Mouse (Mus musculus) midbrain, embryonic 14.5 days (tissue): ENCODE results near the gene Rcc1l. TPM values are rescaled to one million over a fixed set of nuclear protein-coding genes. Genes with fewer than 3 reads are reported as not detected.

ENCODE experiments used
- ATAC-seq: fragments of 200-750 bp; cut with Nextera tagmentation; 2 replicates; pipeline ENCODE4 v1.8.0; 2017; ENCODE audit warnings: moderate number of reproducible peaks, moderate library complexity; ENCODE audit not compliant: low FRiP score, low TSS enrichment
- DNase-seq: peaks from one replicate; pipeline ENCODE4 v3.0.0-alpha.2; 2015
- H3K27ac ChIP-seq: fragments of 300-500 bp; sonication (generic); replicated peaks from 2 replicates; pipeline ENCODE4 v1.5.1; 2014; ENCODE audit warnings: mild to moderate bottlenecking, low read depth, low read length, moderate library complexity
- H3K27me3 ChIP-seq: fragments of 300-500 bp; sonication (generic); 2 replicates; pipeline ENCODE4 v1.6.1; 2014; ENCODE audit warnings: low read length, control low read depth, mixed read lengths; ENCODE audit not compliant: control insufficient read depth, insufficient read depth
- H3K36me3 ChIP-seq: fragments of 300-500 bp; sonication (generic); 2 replicates; pipeline ENCODE4 v1.6.1; 2014; ENCODE audit warnings: low read length, control low read depth; ENCODE audit not compliant: control insufficient read depth, insufficient read depth
- H3K4me1 ChIP-seq: fragments of 300-500 bp; sonication (generic); 2 replicates; pipeline ENCODE4 v1.6.1; 2014; ENCODE audit warnings: mild to moderate bottlenecking, antibody characterized with exemption, low read length, control low read depth; ENCODE audit not compliant: control insufficient read depth, insufficient read depth
- H3K4me2 ChIP-seq: fragments of 300-500 bp; sonication (generic); 2 replicates; pipeline ENCODE4 v1.6.1; 2014; ENCODE audit warnings: mild to moderate bottlenecking, low read length, moderate library complexity
- H3K4me3 ChIP-seq: fragments of 300-500 bp; sonication (generic); replicated peaks from 2 replicates; pipeline ENCODE4 v1.5.1; 2014; ENCODE audit warnings: low read depth, low read length
- H3K9ac ChIP-seq: fragments of 300-500 bp; sonication (generic); replicated peaks from 2 replicates; pipeline ENCODE4 v1.6.1; 2014; ENCODE audit warnings: mild to moderate bottlenecking, low read length, moderate library complexity
- H3K9me3 ChIP-seq: fragments of 300-500 bp; sonication (generic); 2 replicates; pipeline ENCODE4 v1.6.1; 2016; ENCODE audit warnings: low read length, control low read depth, mixed read lengths; ENCODE audit not compliant: control insufficient read depth
- WGBS: fragments of 180-500 bp; shearing (Covaris S2); extraction: QIAGEN DNeasy Blood & Tissue Kit; methylation state at CpG from one replicate; pipeline ENCODE4 v1.1.7; 2014; 5-methylcytosine and 5-hydroxymethylcytosine counted together
- polyA plus RNA-seq: library from polyadenylated mRNA; unstranded; fragments of >200 nt; fragmentation: Nextera tagmentation; extraction: Ambion mirVana; gene quantifications from 2 replicates; pipeline ENCODE4 v1.2.1, GENCODE M21; 2014

Gene Rcc1l
- polyA plus RNA-seq, 1 experiment from 2014 or later: 16.2 TPM

DNA sequence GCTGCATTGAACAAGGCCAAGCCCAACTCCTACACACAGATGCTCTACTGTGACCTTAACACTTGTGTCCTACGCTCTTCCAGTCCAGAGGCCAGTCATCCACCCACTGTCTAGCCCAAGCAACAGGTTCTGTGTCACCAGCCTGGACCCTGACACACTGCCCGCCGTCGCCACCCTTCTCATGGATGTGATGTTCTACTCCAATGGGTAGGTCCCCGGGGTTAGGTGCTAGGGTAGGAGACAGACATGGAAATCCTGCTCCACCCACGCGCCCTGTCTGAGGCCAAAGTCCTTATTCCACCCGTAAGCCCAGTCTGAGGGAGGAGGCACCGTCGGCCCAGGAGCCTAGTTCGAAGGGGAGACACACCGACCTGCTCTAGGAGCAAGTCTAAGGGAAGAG lies 40.6 kb downstream of the Rcc1l start:
- no peak for ATAC-seq
- Histone ChIP-seq H3K9me3 (no peaks in the 10 kb centered on the region), H3K27me3 (no peaks in the 10 kb centered on the region), H3K9ac (no peak overlapping the region), H3K4me1 (peaks cover 11% of the 10 kb centered on the region), H3K36me3 (peaks cover 76% of the 10 kb centered on the region), H3K4me3 (no peak overlapping the region), H3K4me2 (no peak overlapping the region), H3K27ac (no peak overlapping the region)
- 97% methylated on average over 12 of the region's 12 CpGs for WGBS
- no peak for DNase-seq

GRCm38 (mm10) chr5:134131586-134131985 lies 45.0 kb downstream of the Rcc1l start:
- no peak for ATAC-seq
- peak; percentile 79 for DNase-seq
- Histone ChIP-seq H3K27me3 (no peaks in the 10 kb centered on the region), H3K9ac (no peak overlapping the region), H3K9me3 (0 out of 2 replicates have a peak, but pooled peaks cover 2% of the 10 kb centered on the region), H3K27ac (peak overlapping the region; percentile 45; the same call in 1 of the 2 replicates), H3K36me3 (peaks cover 53% of the 10 kb centered on the region), H3K4me2 (0 out of 2 replicates have a peak overlapping the region, but pooled peaks have one; percentile 17), H3K4me3 (no peak overlapping the region), H3K4me1 (peaks cover 11% of the 10 kb centered on the region)
- 3% methylated on average over 4 of the region's 4 CpGs for WGBS

DNA sequence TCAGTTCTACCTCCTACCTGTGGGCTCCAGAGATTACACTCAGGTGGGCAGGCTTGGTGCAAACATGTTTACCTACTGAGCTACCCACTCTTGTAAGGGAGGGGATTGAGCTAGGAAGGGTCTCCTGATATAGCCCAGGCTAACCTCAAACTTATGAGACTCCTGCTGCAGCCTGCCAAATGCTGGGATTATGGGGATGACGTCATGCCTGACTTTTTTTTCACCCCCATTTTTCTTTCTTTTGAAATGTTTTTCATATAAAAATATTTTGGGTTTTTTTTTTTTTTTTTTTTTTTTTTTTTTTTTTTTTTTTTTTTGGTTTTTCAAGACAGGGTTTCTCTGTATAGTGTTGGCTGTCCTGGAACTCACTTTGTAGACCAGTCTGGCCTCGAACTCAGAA lies 50.3 kb downstream of the Rcc1l start:
- Histone ChIP-seq H3K4me3 (no peak overlapping the region), H3K36me3 (peaks cover 36% of the 10 kb centered on the region), H3K27ac (no peak overlapping the region), H3K27me3 (no peaks in the 10 kb centered on the region), H3K9me3 (0 out of 2 replicates have a peak, but pooled peaks cover 3% of the 10 kb centered on the region), H3K4me1 (peaks cover 1% of the 10 kb centered on the region), H3K9ac (no peak overlapping the region), H3K4me2 (no peak overlapping the region)
- 93% methylated on average over 2 of the region's 2 CpGs for WGBS
- ATAC-seq (no peak), DNase-seq (no peak)

- no peak overlapping the region for H3K4me2 ChIP-seq
- ATAC-seq (no peak), DNase-seq (no peak)
- no peak overlapping the region for H3K4me3 ChIP-seq
- no peak overlapping the region for H3K9ac ChIP-seq
- no peaks in the 10 kb centered on the region for H3K27me3 ChIP-seq
- no peak overlapping the region for H3K27ac ChIP-seq
- no peaks in the 10 kb centered on the region for H3K4me1 ChIP-seq
- H3K36me3 ChIP-seq: peaks cover 40% of the 10 kb centered on the region
- 0 out of 2 replicates have a peak, but pooled peaks cover 3% of the 10 kb centered on the region for H3K9me3 ChIP-seq
- 85% methylated on average over 6 of the region's 6 CpGs for WGBS
These were observed 52.7 kb downstream of the Rcc1l start for GRCm38 (mm10) chr5:134123846-134124245.

DNA sequence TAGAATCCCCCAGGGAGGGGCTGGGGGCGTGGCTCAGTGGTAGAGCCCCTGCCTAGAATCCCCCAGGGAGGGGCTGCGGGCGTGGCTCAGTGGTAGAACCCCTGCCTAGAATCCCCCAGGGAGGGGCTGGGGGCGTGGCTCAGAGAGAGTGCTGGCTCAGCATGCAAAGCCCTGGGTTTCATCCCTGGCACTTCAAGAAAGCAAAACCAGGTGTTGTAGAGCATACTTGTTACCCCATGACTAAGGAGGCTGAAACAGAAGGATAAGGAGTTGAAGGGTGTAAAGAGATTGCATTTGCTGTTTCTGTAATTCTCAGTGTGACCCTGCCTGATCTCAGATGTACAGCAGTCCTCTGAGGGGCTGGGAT lies 54.7 kb downstream of the Rcc1l start:
- Histone ChIP-seq H3K27me3 (no peaks in the 10 kb centered on the region), H3K4me3 (no peak overlapping the region), H3K36me3 (peaks cover 35% of the 10 kb centered on the region), H3K27ac (no peak overlapping the region), H3K4me2 (no peak overlapping the region), H3K9ac (no peak overlapping the region), H3K9me3 (0 out of 2 replicates have a peak, but pooled peaks cover 3% of the 10 kb centered on the region), H3K4me1 (no peaks in the 10 kb centered on the region)
- ATAC-seq (no peak), DNase-seq (no peak)
- WGBS: 77% methylated on average over 4 of the region's 4 CpGs

GRCm38 (mm10) chr5:134121138-134121892 lies 55.3 kb downstream of the Rcc1l start:
- no peaks in the 10 kb centered on the region for H3K9me3 ChIP-seq
- H3K9ac ChIP-seq: no peak overlapping the region
- H3K27me3 ChIP-seq: no peaks in the 10 kb centered on the region
- ATAC-seq (no peak), DNase-seq (peak; percentile 62)
- H3K4me2 ChIP-seq: no peak overlapping the region
- H3K36me3 ChIP-seq: peaks cover 30% of the 10 kb centered on the region
- H3K4me1 ChIP-seq: no peaks in the 10 kb centered on the region
- 54% methylated on average over 9 of the region's 9 CpGs for WGBS
- H3K27ac ChIP-seq: no peak overlapping the region
- no peak overlapping the region for H3K4me3 ChIP-seq

GRCm38 (mm10) chr5:134120135-134120534 lies 56.4 kb downstream of the Rcc1l start:
- no peak overlapping the region for H3K9ac ChIP-seq
- H3K9me3 ChIP-seq: no peaks in the 10 kb centered on the region
- no peaks in the 10 kb centered on the region for H3K27me3 ChIP-seq
- 86% methylated on average over 3 of the region's 3 CpGs for WGBS
- no peak for ATAC-seq
- H3K36me3 ChIP-seq: peaks cover 25% of the 10 kb centered on the region
- no peaks in the 10 kb centered on the region for H3K4me1 ChIP-seq
- no peak overlapping the region for H3K27ac ChIP-seq
- H3K4me2 ChIP-seq: no peak overlapping the region
- no peak overlapping the region for H3K4me3 ChIP-seq
- no peak for DNase-seq

DNA sequence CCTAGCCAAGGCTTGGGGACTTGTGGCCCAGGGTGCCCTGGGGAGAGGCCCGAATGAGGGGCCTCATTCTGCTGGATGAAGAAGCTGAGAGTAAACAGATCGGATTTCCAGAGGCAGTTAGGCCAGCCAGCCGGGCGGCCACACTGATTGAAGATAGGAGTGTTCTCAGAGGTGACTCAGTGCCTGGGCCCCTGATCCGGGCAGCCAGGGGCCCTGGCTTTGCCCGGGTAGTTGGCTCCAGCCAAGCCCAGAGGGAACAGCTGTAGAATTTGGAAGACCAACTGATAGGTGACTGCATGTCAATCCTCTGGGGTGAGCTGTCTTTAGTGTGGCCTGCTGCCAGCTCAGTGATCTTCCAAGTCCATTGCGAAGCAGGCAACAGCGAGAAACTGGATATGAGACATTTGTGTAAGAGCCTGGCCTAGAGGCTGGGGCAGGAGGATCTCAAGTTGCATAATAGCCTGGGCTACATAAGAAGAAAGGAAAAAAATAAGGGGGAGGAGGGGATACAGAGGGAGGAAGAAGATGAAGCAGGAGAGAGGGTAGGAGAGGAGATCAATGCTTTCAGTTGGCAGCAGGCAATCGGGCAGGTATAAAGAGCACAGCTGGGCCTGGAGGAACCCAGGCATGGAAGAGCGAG lies 57.0 kb downstream of the Rcc1l start:
- Histone ChIP-seq H3K4me3 (no peak overlapping the region), H3K27ac (no peak overlapping the region), H3K36me3 (peaks cover 21% of the 10 kb centered on the region), H3K9ac (no peak overlapping the region), H3K27me3 (no peaks in the 10 kb centered on the region), H3K9me3 (no peaks in the 10 kb centered on the region), H3K4me2 (no peak overlapping the region), H3K4me1 (no peaks in the 10 kb centered on the region)
- WGBS: 80% methylated on average over 10 of the region's 10 CpGs
- no peak for ATAC-seq
- DNase-seq: no peak
